Mouse (Mus musculus) layer of hippocampus, adult 11-12 months (tissue): ENCODE data around the gene Nsun2.
"Not testable (repeated sequence)": the region's sequence is repeated elsewhere in the genome, so short reads cannot be mapped to it uniquely, and the experiment has no call there.

Experiments
- DNase-seq: peaks from one replicate; pipeline ENCODE4 v3.0.0; 2022; ENCODE audit warnings: low spot score

Gene Nsun2

GRCm38 (mm10) chr13:69554255-69554654, 20.7 kb downstream of the Nsun2 start:
- no peak for DNase-seq

DNA sequence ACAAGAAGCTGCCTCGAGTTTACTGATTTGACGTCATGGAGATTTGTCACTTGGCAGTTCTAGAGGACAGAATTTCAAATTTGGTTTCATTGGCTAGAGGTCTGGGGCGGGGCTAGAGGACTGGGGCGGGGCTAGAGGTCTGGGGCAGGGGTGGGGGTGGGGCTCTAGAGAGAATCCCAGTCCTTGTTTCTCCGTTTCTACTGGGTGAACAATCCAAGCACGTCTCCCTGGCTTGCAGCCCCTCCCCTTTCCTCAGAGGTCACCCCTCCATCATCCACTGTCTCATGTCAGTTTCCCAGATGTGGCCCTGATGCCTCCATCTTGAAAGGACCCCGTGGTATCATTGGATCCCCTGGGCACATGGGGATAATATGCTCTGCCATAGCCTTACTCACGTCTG, 21.5 kb downstream of the Nsun2 start:
- no peak for DNase-seq

DNA sequence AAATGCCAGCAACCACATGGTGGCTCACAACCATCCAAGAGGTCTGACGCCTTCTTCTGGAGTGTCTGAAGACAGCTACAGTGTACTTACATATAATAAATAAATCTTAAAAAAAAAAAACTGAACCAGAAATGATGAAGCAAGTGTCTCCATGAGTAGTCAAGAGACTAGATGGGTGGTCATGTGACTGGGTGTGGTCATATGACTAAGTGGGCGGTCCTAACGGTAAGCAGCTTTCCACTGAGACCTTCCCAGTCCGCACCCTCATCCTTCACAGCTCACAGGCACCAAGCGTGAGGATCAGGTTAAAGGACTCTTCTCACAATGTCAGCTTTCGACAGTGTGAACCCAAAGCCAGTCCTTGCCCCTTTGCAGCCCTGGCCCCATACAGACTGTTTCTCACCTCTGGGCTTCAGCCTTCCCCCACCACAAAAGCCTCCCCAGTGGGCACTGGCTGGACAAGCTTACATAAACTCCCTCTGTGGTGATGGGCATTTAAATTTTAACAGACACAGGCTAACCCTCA, 22.5 kb downstream of the Nsun2 start:
- DNase-seq = no peak

- no peak for DNase-seq
These were observed 23.2 kb downstream of the Nsun2 start for GRCm38 (mm10) chr13:69556728-69557127.

GRCm38 (mm10) chr13:69558098-69558660, 24.6 kb downstream of the Nsun2 start:
- DNase-seq = no peak

DNA sequence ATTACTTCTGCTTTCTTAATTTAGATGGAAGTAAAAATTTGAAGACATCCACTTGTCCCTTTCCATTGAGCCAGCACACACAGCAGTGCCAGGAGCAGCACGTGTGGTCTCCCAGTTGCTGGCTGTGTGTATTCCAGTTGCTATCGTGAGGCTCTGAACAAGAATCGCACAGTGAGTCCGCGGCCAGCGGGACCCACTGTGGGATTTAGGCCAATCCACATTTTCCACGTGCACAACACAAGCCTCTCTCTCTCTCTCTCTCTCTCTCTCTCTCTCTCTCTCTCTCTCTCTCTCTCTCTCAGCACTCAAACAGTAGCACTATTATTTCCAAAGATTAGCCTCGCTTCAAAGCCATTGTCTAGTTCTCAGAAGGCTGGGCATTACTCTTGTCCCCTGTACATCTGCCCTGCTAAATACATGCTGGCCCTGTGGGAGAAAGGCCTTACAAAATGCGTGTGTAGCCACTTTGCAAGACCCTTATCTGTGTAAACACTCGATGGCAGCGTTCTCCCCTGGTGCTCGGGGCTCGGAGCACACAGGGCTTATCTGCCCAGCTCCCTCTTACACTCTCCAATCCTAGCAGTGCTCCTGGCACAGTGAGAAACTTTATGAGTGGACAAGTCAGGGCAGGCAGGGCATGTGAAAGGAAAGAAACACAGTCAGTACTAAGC, 25.9 kb downstream of the Nsun2 start:
- peak; percentile 49 for DNase-seq

DNA sequence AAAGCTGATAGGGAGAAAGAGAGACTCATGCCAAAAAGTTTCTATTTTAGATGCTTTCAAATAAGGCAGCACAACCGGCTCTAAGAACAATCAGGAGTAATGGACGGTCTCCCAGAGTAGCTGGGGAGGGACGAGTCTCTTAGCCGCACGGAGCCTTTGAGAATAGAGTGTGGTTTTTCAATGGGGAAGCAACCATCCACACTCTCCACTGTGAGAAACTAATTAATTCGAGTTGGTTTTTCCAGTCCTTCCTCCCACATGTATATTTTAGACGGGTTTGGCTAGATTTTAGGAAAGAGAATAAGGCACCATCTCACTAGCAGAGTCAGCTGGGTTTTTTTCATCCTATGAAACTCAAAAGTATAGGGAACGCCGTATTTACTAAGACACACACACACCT, 28.5 kb downstream of the Nsun2 start:
- no peak for DNase-seq

- DNase-seq = no peak
These were observed 29.4 kb downstream of the Nsun2 start for GRCm38 (mm10) chr13:69562654-69563574.

DNA sequence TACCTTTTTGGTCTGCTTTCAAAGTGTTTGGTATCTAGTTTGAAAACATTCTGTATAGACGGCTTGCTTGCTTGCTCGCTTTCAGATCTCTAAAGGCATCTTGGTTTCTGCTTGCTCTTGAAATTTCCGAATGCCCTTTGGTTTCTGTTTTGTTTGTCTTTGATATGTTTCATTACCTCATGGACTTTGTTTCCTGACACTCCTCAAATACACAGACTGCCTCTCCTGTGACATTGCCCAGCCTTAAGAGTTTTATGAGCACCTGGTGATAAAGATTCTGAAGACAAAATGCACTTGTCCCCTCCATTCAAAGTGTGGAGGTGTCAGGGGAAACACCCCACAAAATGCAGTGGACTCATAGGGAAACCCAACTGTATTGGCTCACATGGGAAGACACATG, 30.4 kb downstream of the Nsun2 start:
- no peak for DNase-seq

DNA sequence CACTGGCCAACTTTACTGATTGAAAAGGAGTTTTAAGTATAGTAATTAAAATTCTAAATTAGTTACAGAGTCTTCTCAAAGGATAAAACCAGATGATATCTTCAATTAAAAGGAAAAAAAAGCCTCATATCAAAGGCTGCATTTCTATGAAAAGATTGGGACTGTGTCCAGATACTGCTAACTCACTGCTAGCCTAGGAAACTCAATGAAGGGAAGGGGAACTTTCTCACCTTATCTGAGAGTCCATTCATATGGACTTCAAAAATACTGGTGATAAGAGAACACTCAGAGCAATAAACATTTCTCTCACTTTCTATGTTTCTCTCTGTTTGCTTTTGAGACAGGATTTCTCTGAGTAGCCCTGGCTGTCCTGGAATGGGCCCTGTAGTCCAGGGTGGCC, 31.0 kb downstream of the Nsun2 start:
- no peak for DNase-seq

DNA sequence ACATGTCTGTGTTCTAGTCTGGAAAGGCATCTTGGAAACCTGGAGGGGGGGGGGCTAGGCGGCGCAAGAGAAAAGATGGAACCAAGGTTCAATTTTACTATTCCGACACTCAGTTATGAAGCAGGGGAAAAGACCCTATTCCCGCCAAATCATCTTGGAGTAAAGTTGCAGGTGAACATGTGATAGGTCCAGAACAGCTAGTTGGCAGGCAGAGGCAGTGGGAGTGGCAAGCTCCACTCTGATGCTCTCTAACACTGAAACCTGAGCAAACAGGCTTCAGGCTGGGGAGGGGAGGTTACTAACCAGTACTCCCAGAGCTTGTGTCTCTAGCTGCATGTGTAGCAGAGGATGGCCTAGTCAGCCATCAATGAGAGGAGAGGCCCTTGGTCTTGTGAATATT, 31.9 kb downstream of the Nsun2 start:
- DNase-seq = not testable (repeated sequence)

- no peak for DNase-seq
These were observed 35.7 kb downstream of the Nsun2 start for GRCm38 (mm10) chr13:69569201-69569600.

- DNase-seq = no peak
These were observed 39.0 kb downstream of the Nsun2 start for GRCm38 (mm10) chr13:69572594-69572993.

GRCm38 (mm10) chr13:69576676-69577075, 43.1 kb downstream of the Nsun2 start:
- DNase-seq = peak; percentile 27

- no peak for DNase-seq
These were observed 43.8 kb downstream of the Nsun2 start for GRCm38 (mm10) chr13:69577181-69577834.

DNA sequence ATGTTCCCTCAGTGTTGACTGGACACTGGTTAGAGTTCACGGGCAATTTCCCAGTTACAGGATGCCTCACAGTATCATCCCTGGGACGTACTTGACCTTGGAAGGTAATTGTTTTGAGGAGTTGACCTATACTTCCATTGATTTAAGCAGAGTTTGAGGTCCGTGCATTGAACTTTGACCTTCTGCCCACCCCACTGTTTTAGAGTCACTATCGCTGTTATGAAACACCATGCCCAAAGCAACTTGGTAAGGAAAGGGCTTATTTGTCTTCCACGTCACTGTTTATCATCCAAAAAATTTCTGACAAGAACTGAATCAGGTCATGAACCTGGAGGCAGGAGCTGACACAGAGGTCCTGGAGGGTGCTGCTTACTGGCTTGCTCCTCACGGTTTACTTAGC, 48.9 kb downstream of the Nsun2 start:
- DNase-seq = no peak

GRCm38 (mm10) chr13:69583591-69583990, 50.0 kb downstream of the Nsun2 start:
- DNase-seq = no peak

- no peak for DNase-seq
These were observed 52.3 kb downstream of the Nsun2 start for GRCm38 (mm10) chr13:69585828-69586227.

GRCm38 (mm10) chr13:69586337-69586736, 52.8 kb downstream of the Nsun2 start:
- no peak for DNase-seq

DNA sequence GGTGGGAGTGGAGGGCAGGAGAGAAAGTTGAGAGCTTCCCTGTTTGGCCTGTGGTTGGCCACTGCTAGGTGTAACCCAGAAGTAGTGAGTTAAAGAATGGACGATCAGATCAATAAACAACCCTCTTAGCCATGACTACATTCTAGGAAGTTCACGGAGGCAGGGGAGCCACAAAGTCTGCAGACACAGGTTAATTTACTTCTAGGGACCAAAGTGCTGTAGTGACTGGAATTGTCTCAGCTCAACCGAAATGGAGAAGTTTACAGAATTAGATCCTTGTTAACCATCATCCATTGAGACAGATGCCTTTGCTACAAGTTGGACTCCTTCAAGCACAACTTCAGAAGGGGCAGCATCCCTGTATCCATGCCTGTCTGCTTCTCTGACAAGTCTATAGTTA, 54.3 kb downstream of the Nsun2 start:
- DNase-seq = no peak

GRCm38 (mm10) chr13:69588263-69588662, 54.7 kb downstream of the Nsun2 start:
- no peak for DNase-seq

- DNase-seq = no peak
These were observed 57.8 kb downstream of the Nsun2 start for GRCm38 (mm10) chr13:69591338-69591737.
